Mouse (Mus musculus) urinary bladder, postnatal 36 days (tissue): ENCODE data around the gene Fam198a.

Experiments used
- DNase-seq, 2 experiments: peaks; one replicate each; pipeline ENCODE4 v3.0.0; 2022; ENCODE audit warnings: low spot score in 2 of 2, mixed read lengths in 1 of 2

Gene Fam198a

DNA sequence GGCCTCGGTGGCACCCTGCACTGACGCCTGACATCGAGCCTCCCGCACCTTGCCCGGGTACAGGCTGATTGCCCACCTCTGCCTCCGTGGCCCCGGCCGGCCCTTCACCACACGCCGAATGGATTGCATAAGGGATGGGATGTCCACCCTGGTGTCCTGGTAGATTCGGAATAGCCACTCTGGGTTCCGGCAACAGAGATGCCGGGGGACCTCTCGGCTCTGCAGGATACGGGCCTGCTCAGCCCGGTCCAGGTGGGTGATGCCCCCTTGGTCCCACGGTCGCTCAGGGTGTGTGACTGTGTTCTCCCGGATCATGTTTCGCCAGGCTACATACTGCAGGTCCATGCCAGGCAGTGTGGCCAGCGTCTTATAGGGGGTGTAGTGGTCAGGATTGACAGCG lies 31.4 kb downstream of the Fam198a start:
- DNase-seq, result no peak

GRCm38 (mm10) chr9:121982665-121983064 lies 31.9 kb downstream of the Fam198a start:
- no peak for DNase-seq

DNA sequence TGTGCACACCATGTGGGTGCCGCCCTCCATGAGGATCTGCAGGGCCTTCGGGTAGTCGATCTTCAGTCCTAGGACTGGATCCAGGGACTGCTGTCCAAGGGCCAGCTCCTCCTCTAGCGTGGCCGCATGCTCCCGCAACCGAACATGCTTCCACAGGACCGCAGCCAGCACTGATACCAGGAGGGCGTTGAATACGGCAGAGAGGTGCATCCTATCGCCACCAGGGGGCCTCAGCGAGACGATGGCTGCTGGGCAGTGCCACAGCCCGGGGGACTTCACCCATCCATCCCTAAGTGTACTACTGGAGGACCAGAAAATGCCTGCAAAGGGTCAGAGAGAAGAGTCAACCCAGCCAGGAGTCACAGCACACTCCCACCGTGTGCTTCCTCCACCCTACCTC lies 32.7 kb downstream of the Fam198a start:
- DNase-seq, result peak; percentile 51 to 72

DNA sequence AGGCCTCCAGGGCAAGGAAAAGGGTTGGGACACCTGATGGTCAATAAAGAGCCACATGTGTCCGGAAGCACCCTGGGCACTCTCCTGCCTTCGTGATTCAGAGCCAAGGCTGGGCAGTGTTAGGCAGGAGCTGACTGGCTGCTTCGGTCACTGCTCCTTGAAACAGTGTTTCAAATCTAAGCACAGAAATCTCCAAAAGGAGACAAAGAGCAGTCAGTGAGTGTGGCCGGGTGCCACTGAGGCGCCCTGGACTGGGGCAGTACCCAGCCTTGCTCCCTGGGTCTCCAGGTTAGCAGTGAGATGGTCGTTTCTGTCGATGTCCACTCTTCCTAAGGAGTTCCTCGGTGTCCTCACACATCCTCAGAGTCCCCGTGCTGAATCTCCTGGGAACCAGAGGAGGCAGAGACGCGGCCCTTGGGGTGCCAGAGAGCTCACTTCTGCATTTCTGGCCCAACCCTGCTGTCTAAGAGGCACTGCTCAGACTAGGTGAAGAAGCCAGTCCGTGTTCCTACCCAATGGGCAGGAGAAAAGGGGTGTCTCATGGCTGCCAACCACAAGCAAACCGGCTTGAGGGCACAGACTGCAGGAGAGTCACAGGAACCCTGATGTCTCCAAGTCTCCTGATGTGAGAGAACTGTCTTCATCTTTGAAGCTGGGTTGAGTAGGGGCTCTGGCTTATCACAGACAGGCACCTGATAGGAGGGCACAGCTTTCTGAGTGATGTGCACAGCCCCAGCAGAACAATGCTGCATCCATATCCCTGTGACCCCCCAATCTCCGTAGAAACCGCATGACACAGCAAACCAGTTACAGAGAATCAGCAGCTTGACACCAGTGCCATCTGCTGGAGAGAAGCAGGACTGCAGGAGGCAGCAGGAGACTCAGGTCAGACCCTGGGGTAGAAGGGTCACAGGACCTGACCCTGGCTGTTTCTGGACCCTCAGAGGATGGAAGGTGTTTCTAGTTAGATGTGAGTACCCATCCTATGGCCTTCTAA lies 34.0 kb downstream of the Fam198a start:
- DNase-seq, result peak; percentile 63 to 65

- no peak for DNase-seq
These were observed 38.1 kb downstream of the Fam198a start for GRCm38 (mm10) chr9:121988910-121989309.

DNA sequence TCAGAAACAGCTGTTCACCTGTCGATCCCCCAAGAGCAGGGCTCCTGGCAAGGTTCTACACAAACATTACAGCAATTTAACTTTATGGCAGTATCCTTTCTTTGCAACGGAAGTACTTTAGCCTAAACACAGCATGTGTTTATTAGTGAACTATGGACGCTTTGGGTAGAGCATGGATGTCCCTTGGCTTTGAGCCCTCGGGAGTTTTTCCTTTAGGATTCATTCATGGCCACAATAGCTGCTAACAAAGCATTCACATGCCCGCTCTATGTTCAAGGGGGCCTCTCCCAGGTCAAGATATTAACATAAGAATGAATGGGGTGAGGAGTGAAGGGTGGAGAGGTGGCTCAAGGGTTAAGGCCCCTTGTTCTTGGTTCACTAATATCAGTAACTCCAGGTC lies 38.7 kb downstream of the Fam198a start:
- no peak for DNase-seq

DNA sequence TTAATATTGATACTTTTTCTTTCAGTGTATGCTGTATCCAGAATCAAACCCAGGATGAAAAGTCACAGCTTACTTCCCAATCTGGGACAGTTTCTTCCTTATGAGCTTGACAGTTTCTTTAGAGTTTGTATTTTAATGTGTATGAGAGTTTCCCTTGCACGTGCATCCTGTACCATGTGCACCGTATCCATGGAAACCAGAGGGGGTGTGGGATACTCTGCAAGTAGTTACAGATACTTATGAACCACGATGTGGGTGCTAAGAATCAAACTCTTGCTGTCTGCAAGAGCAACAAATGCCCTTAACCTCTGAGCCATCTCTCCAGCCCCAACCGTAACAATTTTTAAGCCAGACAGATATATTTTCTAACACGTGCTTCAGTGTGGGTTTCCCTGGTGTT lies 40.3 kb downstream of the Fam198a start:
- DNase-seq, result no peak

GRCm38 (mm10) chr9:121993047-121993446 lies 42.3 kb downstream of the Fam198a start:
- DNase-seq, result no peak

DNA sequence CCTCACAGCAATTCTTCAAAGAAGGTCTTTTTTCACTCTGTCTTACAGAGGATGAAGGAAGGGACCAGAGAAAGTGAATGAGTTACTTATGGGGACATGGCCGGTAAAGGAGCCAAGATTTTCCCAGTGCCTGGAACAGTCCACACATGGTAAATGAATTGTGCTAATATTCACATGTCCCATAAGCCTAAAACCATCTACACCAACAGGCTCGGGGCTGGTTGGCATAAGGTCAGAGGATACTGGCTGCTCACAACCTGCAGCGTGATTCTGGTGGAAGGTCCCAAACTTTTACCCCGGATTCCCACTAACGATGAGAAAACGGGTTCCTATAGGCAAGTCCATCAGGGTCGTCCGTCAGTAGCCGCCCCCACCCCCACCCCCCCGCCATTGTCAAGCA lies 44.3 kb downstream of the Fam198a start:
- DNase-seq, result no peak

DNA sequence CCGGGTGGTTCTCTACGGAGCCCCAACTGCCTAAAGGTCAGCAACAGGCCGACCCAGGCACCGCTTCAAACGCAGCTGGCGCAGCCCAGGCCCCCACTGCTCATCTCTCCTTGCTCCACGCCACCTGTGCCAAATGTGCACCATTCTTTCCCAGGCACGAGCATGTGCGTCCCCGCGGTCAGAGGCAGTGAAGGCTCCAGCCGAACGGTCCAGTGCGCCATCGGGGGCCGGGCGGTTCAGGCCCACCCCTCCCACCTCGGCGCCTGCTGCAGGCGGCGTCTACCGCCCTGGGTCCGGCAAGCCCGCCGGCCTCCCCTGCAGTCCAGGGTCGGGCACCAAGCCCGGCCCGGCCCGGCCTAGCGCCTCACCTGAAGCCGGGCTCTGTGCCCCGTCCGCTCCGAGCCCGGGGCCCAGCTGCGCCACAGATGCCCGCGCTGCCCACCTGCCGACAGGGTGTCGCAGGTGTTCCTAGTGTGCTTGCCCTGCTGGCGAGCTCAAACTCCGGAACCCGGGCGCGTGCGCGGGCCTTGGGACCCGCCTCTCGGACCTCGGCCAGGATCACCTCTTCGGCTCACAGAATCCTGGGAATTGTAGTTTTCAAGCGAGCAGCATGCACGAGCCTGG lies 44.8 kb downstream of the Fam198a start:
- peak; percentile 81 to 85 for DNase-seq

DNA sequence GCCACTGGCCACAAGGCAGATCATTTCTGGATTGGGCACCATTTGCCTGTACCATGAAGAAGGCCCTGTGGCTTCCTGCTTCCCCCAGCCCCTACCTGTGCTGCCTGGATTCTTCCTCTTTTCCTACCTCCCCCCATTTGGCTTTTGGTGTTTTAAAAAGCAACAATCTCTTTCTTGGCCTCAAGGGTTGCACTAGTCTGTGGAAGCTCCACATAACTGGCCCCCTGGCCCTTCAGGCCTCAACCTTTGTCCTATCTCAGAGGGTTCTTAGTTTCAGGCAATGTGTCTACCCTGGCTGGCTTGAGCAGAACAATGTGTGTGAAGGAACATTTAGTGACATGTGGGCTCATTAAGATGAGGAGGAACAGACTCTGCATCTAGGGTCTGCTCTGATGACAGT lies 46.2 kb downstream of the Fam198a start, which contains the start of gene Pomgnt2:
Gene Pomgnt2 (minus strand): TSS at position 101 of the 400 bp plus-strand sequence.
- DNase-seq, result no peak

DNA sequence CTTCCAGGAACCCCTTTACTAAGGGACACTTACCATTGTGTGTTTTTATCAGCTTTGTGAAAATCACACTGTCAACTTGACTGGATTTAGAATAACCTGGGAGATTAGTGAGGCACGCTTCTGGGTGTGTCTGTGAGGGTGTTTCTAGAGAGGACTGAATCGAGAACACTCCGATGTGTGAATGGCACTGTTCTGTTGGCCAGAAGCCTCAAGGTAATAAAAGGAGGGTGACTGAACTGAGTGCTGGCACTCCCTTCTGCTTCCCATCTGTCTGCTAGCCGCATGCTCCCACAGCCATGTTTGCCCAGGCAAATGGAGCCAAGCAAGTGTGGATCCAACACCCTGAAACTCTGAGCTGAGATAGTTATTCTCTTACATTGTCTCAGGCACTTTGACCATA lies 47.2 kb downstream of the Fam198a start:
- no peak for DNase-seq

DNA sequence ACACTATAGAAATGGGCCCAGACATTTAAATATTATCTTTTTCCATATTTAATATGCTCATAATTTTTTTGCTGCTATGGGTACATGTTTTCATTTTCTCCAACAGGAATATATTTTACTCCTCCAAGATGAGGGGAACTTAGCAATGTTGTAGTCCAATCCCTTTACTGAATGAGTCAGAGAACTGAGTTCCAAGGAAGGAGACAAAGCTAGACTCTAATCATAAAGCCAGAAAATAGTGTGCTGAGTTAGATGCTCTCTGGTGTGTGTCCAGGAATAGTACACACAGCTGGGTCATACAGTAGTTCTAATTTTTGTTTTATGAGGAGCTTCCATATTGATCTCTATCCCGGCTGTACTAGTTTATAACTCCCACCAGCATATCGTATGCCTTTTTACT lies 55.4 kb downstream of the Fam198a start:
- no peak for DNase-seq

DNA sequence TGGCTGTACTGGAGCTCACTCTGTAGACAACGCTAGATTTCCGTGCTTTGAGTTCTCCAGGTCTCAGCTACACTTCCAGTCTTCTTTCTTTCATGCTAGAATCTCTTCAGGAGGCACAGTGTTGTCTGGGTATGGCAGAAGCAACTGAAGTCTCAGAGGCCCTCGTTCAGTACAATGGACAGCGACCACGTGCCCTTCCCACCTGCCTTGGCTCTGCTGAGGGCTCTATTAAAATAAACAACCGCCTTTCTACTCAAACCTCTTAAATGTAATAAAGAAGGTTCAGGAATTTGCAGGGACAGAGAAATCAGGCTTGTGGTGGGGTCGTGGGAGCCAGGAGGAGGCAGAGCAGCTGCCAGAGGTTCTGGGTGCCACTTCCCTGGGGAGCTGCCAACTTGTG lies 55.8 kb downstream of the Fam198a start:
- DNase-seq, result peak in 1 of 2 experiments; percentile 23

DNA sequence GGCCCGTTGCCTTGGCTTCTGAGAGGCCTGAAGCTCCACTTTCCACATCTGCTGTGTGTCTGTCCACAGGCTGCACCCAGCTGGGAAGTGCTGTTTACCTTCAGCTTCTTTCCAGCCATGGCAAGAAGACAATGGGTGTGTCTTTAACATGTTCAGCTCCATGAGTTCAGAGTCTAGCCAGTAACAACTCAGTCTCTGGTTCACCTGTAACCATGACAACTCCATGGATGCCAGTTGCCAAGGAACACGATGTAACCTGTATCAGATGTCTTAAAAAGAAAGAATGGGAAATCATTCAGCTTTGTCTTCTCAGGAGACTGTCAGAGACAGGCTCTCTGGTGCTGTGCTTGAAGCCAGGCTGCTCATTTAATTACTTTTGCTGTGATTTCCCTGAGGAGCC lies 58.1 kb downstream of the Fam198a start:
- no peak for DNase-seq

GRCm38 (mm10) chr9:122010751-122011150 lies 60.0 kb downstream of the Fam198a start:
- no peak for DNase-seq

DNA sequence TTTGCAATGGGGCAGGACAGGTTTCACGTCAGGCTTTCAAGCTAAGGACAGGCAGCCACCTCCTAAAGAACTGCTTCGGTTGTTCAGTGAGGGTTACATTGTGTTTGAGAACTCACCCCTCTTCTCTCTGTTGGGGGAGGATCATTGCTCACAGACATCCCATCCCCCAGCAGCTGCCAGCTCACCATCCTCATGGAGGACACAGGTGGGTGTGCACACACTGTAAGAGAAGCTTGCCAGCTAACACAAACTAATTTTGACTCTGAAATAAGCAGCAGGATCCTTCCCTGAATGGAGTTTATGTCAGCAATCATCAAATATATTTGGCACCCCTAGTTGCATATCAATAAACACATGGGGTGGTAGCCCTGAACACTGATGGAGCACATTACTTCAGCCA lies 62.0 kb downstream of the Fam198a start:
- DNase-seq, result no peak

DNA sequence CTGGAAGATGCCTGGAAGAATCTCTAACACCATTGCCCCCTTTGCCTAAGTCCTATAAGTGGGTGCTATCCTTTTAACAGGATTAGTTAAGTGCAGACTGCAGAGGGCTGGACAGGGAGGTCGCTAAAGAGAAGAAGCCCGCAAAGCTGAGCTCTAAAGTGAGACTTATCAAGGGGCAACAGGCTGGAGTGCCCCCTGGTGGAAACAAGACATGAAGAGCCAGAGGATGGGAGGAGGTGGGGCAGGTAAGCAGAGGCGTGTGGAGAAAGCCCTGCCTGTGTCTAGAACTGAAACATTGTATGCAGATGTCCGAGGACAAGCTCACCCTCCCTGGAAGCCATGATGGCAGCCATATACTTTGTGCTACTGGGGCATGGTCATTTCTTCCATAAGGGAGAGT lies 62.8 kb downstream of the Fam198a start:
- DNase-seq, result no peak

- peak; percentile 68 to 75 for DNase-seq
These were observed 63.5 kb downstream of the Fam198a start for GRCm38 (mm10) chr9:122014241-122014667.

GRCm38 (mm10) chr9:122018079-122018478 lies 67.3 kb downstream of the Fam198a start:
- DNase-seq, result no peak

DNA sequence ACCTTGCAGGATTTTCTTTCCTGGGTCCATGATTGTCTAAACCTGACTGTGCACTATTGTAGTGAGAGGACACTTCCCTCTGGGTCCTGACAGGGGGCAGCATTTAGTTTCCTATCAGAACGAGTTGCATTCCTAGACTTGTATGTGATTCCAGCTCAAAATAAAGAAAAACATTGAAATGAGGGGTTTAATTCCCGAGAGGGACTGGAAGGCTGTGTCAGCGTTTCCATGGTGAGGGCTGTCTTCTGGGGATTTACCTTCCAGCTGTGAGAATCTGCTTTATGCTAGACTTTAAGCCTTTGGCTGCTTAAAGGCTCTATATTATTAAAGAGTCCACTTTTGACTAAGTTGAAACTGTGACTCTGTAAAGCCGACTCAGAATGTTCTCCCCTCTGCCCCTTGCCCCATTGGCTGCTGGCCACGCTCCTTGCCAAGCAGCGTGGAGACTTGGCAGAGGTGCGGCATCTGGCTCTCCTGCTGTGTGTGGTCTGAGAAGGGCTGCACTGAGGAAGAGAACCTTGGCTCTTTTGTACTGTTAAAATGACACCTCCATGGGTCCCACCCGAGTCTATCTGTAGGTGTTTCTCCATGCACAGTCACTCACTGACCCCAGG lies 68.1 kb downstream of the Fam198a start:
- peak; percentile 35 to 49 for DNase-seq

DNA sequence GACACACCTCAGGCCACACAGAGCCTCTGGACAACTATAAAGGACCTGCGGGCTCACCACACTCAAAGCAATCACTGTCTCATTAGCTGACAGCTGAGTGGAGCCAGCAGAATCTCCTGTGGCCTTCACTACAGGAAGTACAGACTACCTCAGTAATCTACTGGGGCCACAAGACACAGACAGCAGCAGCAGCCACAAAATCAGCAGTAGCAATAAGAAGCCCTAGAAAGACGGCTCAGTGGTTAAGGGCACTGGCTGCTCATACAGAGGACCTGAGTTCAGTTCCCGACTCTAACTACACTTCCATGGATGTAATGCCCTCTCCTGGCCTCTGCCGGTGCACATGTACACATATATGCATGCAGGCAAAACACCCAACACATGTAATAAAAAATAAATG lies 69.5 kb downstream of the Fam198a start:
- no peak for DNase-seq
